Mouse (Mus musculus) heart, embryonic 10.5 days (tissue): Measurements from ENCODE around the gene Rabgap1l. TPM values are rescaled to one million over a fixed set of nuclear protein-coding genes. Genes with fewer than 3 reads are reported as not detected.
"Not testable (repeated sequence)": the region's sequence is repeated elsewhere in the genome, so short reads cannot be mapped to it uniquely, and the experiment has no call there.

ENCODE experiments used
- DNase-seq: peaks from one replicate; pipeline ENCODE4 v3.0.0-alpha.2; 2017; ENCODE audit warnings: low spot score
- H3K27ac ChIP-seq: fragments of 300-500 bp; sonication (generic); 2 replicates; pipeline ENCODE4 v1.5.1; 2016; ENCODE audit warnings: mild to moderate bottlenecking
- H3K27me3 ChIP-seq: fragments of 300-500 bp; sonication (generic); 2 replicates; pipeline ENCODE4 v1.6.1; 2016; ENCODE audit warnings: mild to moderate bottlenecking; ENCODE audit not compliant: poor library complexity, insufficient read depth, severe bottlenecking
- H3K36me3 ChIP-seq: fragments of 300-500 bp; sonication (generic); 2 replicates; pipeline ENCODE4 v1.6.1; 2016; ENCODE audit warnings: mild to moderate bottlenecking, moderate library complexity
- H3K4me1 ChIP-seq: fragments of 300-500 bp; sonication (generic); 2 replicates; pipeline ENCODE4 v1.6.1; 2016; ENCODE audit warnings: mild to moderate bottlenecking
- H3K4me3 ChIP-seq: fragments of 300-500 bp; sonication (generic); 2 replicates; pipeline ENCODE4 v1.5.1; 2016; ENCODE audit warnings: mild to moderate bottlenecking, moderate library complexity
- H3K9me3 ChIP-seq: fragments of 300-500 bp; sonication (generic); 2 replicates; pipeline ENCODE4 v1.6.1; 2016; ENCODE audit warnings: mild to moderate bottlenecking, moderate library complexity
- WGBS: fragments of 180-500 bp; shearing (Covaris S2); methylation state at CpG from one replicate; pipeline ENCODE4 v1.1.7; 2016; 5-methylcytosine and 5-hydroxymethylcytosine counted together
- polyA plus RNA-seq: library from polyadenylated mRNA; unstranded; fragments of >200 nt; fragmentation: Nextera tagmentation; extraction: Ambion mirVana; gene quantifications from 2 replicates; pipeline ENCODE4 v1.2.1, GENCODE M21; 2016

Rabgap1l gene
- polyA plus RNA-seq, 1 experiment from 2014 or later = 28.1 TPM

- Histone ChIP-seq H3K36me3 (peaks cover 7% of the 10 kb centered on the region), H3K4me1 (no peaks in the 10 kb centered on the region), H3K9me3 (no peaks in the 10 kb centered on the region), H3K27me3 (no peaks in the 10 kb centered on the region), H3K27ac (no peak overlapping the region), H3K4me3 (no peak overlapping the region)
- WGBS = 65% methylated on average over 3 of the region's 3 CpGs
- DNase-seq = no peak
Observed at GRCm38 (mm10) chr1:160681398-160682050, 111.5 kb downstream of the Rabgap1l start.

DNA sequence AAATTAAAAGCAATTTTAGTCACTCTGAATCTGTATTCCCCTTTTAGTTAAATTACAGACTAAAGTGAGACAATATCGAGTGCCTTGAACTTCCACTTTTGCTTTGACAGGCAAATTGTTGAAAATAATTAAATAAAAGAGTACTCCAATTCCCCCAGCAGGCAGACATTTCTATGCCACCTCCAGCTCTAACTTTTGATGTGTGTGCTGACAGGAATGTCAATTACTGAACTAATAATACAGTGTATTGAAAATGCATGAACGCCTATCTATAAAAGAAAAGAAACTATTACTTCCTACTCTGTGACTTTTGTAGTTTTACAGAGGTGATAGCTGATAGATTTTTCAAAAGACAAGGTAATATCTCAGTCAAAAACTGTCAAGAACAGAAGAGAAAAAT lies 118.2 kb downstream of the Rabgap1l start:
- peaks cover 6% of the 10 kb centered on the region; the same call in 1 of the 2 replicates for H3K4me1 ChIP-seq
- no peaks in the 10 kb centered on the region for H3K36me3 ChIP-seq
- no peak overlapping the region for H3K4me3 ChIP-seq
- no peak for DNase-seq
- H3K27ac ChIP-seq = no peak overlapping the region
- 78% methylated on average over 2 of the region's 2 CpGs for WGBS
- no peaks in the 10 kb centered on the region for H3K9me3 ChIP-seq
- H3K27me3 ChIP-seq = no peaks in the 10 kb centered on the region

DNA sequence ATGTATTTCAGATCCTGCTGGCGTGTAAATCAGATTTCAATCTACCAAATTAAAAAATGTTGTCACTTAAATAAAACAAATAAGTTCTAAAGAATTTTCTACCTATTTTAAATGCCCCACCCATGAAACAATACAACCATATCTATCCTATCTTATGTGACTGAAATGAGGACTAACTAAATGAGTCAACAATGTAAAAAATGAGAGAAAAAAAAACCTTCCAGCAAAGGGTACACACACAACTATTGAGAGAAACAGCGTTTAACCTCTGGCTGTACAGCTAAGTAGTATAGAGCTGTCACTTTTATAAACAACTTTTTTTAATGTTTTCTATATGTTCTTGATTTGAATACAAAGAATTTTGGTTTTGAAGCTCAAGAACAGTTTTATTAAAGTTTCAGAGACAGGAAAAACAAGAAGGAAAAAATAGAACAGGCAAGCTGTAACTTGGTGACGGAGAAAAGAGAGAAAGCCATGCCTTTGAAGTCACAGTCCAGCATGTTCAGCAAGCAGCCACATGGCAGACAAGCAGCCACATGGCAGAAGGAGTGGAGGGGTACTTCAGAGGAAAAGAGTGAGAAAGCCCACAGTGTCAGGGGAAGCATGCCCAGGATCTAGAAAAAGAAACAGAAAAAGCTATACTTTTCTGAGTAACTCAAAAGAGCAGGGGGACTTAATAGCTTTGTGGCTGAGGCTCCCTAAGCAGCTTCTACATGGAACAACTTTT lies 120.8 kb downstream of the Rabgap1l start:
- Histone ChIP-seq H3K4me1 (peaks cover 6% of the 10 kb centered on the region; the same call in 1 of the 2 replicates), H3K4me3 (no peak overlapping the region), H3K36me3 (no peaks in the 10 kb centered on the region), H3K27ac (no peak overlapping the region), H3K27me3 (no peaks in the 10 kb centered on the region), H3K9me3 (no peaks in the 10 kb centered on the region)
- DNase-seq = no peak
- 68% methylated on average over 3 of the region's 3 CpGs for WGBS

DNA sequence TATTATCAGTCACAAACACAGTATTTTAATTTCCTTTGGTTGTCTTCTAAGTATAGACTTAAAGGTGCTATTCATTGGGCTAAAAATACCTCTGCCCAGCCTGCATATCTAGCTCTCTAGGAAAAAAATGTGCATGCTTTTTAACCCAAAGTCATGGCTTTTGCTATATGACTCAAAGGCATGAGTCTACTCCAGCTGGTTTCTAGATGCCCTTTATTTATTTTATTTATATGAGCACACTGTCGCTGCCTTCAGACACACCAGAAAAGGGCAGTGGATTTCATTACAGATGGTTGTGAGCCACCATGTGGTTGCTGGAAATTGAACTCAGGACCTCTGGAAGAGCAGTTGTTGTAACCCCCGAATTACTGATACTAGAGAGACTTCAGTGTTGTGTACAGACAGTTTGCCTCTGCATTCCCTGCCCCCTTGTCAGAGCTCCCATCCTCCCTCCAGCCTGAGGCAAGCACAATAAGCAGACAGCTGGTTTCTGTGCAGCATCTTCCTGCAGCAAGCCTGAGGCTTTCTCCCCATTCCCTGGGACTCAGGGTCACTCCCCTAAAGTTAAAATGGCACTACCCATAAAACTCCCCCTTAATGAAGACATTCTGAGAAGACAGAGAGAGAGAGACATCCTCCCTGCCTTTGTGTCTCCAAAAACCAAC lies 137.1 kb downstream of the Rabgap1l start:
- no peaks in the 10 kb centered on the region for H3K36me3 ChIP-seq
- DNase-seq = no peak
- H3K27ac ChIP-seq = no peak overlapping the region
- H3K27me3 ChIP-seq = no peaks in the 10 kb centered on the region
- 62% methylated on average over 2 of the region's 2 CpGs for WGBS
- H3K9me3 ChIP-seq = no peaks in the 10 kb centered on the region
- H3K4me3 ChIP-seq = no peak overlapping the region
- peaks cover 7% of the 10 kb centered on the region; the same call in 1 of the 2 replicates for H3K4me1 ChIP-seq

DNA sequence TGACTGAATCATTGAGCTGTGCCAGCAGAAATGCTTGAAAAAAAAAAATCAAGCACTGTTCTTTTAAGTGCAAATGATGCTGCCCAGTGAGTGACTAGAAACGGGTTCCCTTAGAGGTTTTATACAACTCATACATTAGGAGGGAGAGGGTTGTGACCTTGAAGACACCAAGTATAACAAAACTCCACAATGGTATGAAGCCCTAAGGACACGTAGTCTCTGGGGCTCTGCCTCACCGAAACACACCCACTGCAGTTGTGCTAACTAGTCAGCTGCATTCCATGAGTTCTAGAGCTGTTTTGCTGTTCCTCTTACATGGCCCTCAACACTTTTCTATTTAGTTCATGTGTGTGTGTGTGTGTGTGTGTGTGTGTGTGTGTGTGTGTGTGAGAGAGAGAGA lies 141.3 kb downstream of the Rabgap1l start:
- H3K4me1 ChIP-seq = peaks cover 10% of the 10 kb centered on the region; the same call in 1 of the 2 replicates
- H3K36me3 ChIP-seq = no peaks in the 10 kb centered on the region
- H3K4me3 ChIP-seq = no peak overlapping the region
- no peaks in the 10 kb centered on the region for H3K27me3 ChIP-seq
- 54% methylated on average over 3 of the region's 3 CpGs for WGBS
- no peak overlapping the region for H3K27ac ChIP-seq
- no peak for DNase-seq
- no peaks in the 10 kb centered on the region for H3K9me3 ChIP-seq

GRCm38 (mm10) chr1:160645416-160645815 lies 147.6 kb downstream of the Rabgap1l start:
- DNase-seq = no peak
- Histone ChIP-seq H3K27me3 (no peaks in the 10 kb centered on the region), H3K27ac (no peak overlapping the region), H3K4me3 (no peak overlapping the region), H3K9me3 (no peaks in the 10 kb centered on the region), H3K4me1 (peaks cover 3% of the 10 kb centered on the region; the same call in 1 of the 2 replicates), H3K36me3 (peaks cover 4% of the 10 kb centered on the region; the same call in 1 of the 2 replicates)
- 97% methylated on average over 3 of the region's 3 CpGs for WGBS

- Histone ChIP-seq H3K36me3 (peaks cover 5% of the 10 kb centered on the region; the same call in 1 of the 2 replicates), H3K27ac (no peak overlapping the region), H3K4me1 (no peaks in the 10 kb centered on the region), H3K4me3 (no peak overlapping the region), H3K9me3 (no peaks in the 10 kb centered on the region), H3K27me3 (no peaks in the 10 kb centered on the region)
- WGBS = 72% methylated on average over 12 of the region's 12 CpGs
- DNase-seq = no peak
Observed at GRCm38 (mm10) chr1:160628213-160628932, 164.6 kb downstream of the Rabgap1l start.

GRCm38 (mm10) chr1:160624354-160625120 lies 168.5 kb downstream of the Rabgap1l start:
- H3K9me3 ChIP-seq, H3K36me3 ChIP-seq, H3K4me3 ChIP-seq, H3K27me3 ChIP-seq, DNase-seq, H3K27ac ChIP-seq, H3K4me1 ChIP-seq: not testable (repeated sequence)
- 75% methylated on average over 4 of the region's 4 CpGs for WGBS

DNA sequence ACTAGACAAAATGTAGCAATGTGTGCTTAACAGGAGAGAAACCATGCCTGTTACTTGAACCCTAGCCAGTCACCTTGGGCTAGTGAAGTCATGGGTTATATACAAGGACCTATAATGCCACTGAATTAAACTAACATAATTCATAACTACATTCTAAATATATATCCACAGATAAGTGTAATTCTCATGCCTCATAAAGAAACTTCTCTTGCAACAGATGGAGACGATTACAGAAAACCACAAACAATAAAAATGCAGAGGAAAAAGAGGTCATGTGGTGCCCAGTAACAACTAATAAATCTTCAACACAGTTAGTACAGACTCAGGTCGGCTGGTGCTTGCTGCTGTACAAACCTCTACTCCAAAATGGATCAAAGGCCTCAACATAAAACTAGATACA lies 174.8 kb downstream of the Rabgap1l start:
- H3K27ac ChIP-seq = no peak overlapping the region
- no peak for DNase-seq
- H3K36me3 ChIP-seq = no peaks in the 10 kb centered on the region
- 83% methylated on average over 2 of the region's 2 CpGs for WGBS
- no peaks in the 10 kb centered on the region for H3K27me3 ChIP-seq
- no peak overlapping the region for H3K4me3 ChIP-seq
- no peaks in the 10 kb centered on the region for H3K4me1 ChIP-seq
- H3K9me3 ChIP-seq = no peaks in the 10 kb centered on the region

DNA sequence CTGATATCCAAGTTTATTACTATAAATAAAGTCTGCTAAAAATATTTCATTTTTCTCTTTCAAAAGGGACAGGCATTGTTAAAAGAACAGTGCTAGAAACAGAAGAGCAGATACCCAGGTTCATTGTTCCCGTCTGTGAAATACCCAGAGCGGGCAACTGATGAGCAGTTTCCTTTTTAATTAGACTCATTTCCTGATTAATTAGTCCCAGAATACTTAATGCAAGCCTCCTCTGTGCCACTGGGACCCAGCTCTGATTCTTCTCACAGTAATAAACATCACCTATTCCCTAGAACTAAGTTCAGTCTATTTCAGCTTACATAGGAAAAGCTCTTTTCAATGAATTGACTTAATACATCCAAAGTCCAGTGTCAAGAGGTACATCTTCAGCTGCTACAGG lies 186.6 kb downstream of the Rabgap1l start:
- H3K27ac ChIP-seq = no peak overlapping the region
- H3K27me3 ChIP-seq = no peaks in the 10 kb centered on the region
- H3K36me3 ChIP-seq = no peaks in the 10 kb centered on the region
- no peaks in the 10 kb centered on the region for H3K4me1 ChIP-seq
- no peaks in the 10 kb centered on the region for H3K9me3 ChIP-seq
- no peak for DNase-seq
- no peak overlapping the region for H3K4me3 ChIP-seq
- 81% methylated on average over 2 of the region's 2 CpGs for WGBS

- not testable (repeated sequence) for H3K9me3 ChIP-seq, H3K27ac ChIP-seq, H3K4me3 ChIP-seq, DNase-seq, H3K36me3 ChIP-seq, H3K4me1 ChIP-seq, H3K27me3 ChIP-seq
Observed at GRCm38 (mm10) chr1:160603312-160603711, 189.7 kb downstream of the Rabgap1l start.

DNA sequence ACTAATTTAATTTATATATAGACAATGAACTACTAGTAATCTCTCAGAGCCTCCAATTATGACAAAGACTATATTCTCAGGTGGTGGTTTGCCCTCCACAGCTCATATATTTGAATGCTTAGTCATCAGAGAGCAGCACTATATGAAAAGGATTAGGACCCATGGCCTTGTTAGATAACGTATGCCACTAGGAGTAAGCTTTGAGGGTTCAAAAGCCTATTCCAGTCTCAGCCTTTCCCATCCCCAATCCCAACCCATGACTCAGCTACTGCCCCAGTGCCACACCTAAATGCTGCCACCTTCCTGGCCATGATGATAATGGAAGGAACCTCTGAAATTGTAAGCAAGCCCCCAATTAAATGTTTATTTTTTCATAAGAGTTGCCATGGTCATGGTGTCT lies 195.6 kb downstream of the Rabgap1l start:
- Histone ChIP-seq H3K9me3 (no peaks in the 10 kb centered on the region), H3K27me3 (no peaks in the 10 kb centered on the region)

More for the DNA sequence above, 195.6 kb downstream of the Rabgap1l start:
- no peak overlapping the region for H3K27ac ChIP-seq
- 73% methylated on average over 1 of the region's 1 CpGs for WGBS
- no peak overlapping the region for H3K4me3 ChIP-seq
- no peak for DNase-seq
- H3K36me3 ChIP-seq = no peaks in the 10 kb centered on the region
- H3K4me1 ChIP-seq = no peaks in the 10 kb centered on the region
